Mouse (Mus musculus) neural tube, embryonic 10.5 days (tissue): ENCODE data around the gene Khsrp.
"Not testable (repeated sequence)": the region's sequence is repeated elsewhere in the genome, so short reads cannot be mapped to it uniquely, and the experiment has no call there.

Source experiments
- DNase-seq: peaks from one replicate; pipeline ENCODE4 v3.0.0-alpha.2; 2017; ENCODE audit warnings: low spot score; ENCODE audit errors: extremely low spot score

Khsrp gene

DNA sequence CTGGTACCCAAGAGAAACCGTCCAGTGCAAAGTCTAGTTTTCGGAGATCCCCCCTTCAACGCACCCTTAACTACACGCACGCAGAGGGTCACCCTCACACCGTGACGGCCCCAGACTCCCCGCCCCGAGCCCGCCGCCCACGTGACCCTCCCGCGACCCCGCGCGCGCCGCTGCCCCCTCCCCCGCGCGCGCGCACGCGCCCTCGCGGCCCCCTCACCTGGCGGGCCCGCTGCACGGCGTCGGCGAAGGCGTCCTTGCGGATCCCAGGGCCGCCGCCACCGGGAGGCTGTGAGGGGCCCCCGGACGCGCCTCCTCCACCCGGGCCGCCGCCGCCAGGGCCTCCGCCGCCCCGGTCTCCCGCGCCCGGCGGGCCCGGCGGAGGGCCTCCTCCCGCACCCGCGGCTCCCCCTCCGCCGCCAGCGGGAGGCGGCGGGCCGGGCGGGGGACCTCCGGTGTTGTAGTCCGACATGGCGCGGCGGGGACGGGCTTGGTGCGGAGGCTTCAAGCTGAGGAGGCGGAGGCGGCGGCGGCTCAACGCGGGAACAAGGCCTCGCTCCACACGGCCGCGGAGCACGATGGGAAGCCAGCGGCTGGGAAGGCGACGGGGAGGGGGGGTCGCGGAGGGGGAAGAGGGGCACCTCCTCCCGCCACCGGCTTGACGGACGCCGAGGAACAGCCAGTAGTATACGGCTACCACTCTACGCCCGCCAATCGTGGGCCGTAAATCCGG lies at the start of gene Khsrp:
Khsrp (minus strand) TSS at position 592 of the 730 bp plus-strand sequence.
- DNase-seq, result peak; percentile 66

DNA sequence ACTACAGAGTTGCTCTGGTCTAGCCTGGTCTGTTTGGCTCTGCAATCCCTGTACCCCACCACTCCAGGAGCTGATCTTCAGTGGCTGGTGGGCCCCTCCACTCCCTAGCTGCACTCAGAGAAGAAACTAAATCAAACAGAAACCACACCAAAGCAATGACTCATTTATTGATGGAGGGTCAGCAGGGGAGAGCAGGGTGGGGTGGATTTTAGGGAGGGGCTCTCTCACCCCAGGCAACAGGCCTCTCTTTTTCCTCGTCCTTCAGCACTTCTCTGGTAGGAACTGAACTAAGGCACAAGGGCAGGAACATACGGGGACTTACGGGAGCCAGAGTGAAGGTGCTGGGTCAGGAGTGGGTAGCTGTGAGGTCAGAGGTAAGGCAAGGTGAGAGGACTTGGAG lies 48.6 kb upstream of the Khsrp start:
- no peak for DNase-seq

- DNase-seq, result no peak
Measured at GRCm38 (mm10) chr17:57078336-57078735, 47.0 kb upstream of the Khsrp start, which contains the start of gene Dennd1c. Gene Dennd1c (minus strand): TSS chr17:57078514.

- DNase-seq, result no peak
Measured at GRCm38 (mm10) chr17:57076916-57077315, 45.6 kb upstream of the Khsrp start.

DNA sequence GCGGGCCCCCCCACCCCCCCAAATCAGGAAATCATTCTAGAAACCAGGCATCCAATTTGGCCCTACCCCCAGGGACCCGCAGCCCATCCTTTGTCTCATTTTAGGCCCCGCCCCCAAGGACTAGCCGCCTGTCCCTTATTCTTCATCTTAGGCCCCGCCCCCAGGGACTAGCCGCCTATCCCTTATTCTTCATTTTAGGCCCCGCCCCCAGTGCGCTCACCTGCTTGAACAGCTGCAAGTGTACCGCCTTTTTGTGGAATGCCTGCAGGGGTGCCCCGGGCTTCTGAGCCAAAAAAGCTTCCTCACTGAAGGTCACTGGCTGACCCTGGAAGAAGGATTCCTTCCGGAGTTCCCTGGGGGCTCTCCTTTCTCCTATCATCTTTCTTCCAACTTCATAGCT lies 39.4 kb upstream of the Khsrp start:
- peak; percentile 63 for DNase-seq

- peak; percentile 17 for DNase-seq
Measured at GRCm38 (mm10) chr17:57070272-57070671, 39.0 kb upstream of the Khsrp start.

DNA sequence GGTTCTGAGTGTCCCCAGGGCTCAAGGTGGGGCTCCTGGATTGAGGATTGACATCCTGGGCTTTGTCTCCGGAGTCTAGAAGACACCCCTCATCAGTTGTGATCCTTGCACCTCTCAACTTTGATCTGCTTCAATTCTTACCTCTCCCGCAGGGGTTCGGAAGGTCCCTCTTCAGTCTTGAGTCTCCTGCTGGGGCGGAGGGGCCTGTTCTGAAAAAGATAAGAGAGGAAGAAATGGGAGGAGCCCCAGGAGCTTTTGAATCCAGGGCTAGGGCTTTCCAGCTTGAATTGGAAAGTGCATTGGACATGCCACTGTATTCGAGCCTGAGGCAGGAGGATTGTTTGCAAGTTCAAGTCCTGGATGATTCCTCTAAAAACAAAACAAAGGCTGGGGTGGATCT lies 35.6 kb upstream of the Khsrp start:
- no peak for DNase-seq

GRCm38 (mm10) chr17:57063031-57063430 lies 31.7 kb upstream of the Khsrp start:
- no peak for DNase-seq

DNA sequence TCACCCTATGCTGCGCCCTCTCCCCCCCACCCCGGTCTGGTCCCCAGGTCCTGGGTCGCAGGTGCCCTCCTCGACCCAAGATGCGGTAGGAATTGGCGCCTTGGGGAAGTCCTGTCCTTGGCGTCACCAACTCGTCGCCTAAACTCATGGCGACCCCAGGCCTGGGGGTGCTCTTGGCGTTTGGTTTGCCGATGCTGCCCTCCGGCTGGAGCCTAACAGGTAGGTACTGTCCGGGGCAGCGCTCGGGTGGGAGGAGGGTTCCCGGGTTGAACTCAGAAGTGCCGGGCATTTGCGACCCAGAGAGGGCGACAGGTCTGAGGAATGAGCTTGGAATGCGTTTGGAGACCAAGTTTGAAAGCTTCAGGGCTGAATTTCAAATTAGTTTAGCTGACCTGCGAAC lies 31.2 kb upstream of the Khsrp start:
- DNase-seq, result no peak

DNA sequence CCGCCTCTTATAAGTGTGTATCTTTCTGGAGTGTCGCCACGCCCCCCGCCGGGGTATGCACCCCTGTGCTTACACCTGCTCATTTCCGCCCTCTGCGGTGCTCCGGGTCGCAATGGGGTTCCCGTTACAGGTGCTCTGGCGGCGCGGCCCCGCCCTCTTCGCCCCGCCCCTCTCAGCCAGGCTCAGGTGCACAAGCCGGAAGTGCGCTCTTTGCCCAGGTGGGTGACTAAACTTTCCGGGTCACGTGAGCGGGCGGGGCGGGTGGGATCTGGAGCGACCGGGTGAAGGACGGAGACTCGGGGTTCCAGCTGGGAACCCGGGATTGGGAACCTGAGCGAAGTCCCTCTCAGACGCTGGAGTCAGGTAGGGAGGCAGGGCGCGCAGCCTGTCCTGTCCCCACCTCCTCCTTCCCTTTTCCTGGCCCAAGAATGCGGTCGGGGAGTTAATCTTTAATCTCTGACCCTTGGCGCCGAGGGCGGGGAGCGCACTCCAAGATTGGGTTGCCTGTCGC lies 30.7 kb upstream of the Khsrp start:
- peak; percentile 24 for DNase-seq

DNA sequence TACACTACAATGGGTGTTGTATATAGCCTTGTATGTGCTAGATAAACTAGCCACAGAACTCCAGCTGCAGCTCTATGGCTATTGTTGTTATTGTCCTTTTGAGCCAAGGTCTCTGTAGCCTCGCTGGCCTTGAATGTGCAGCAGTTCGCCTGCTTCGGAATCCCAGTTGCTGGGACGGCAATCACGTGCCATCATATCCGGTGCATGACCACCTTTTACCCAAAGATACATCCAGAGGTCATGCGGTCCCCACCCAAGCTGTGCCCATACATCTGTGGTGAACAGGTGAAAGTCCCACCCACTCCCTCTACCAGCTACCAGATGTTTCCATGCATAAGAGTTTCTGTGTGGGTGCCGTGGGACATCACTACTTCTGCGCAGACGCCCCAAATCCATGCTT lies 29.7 kb upstream of the Khsrp start:
- DNase-seq, result peak; percentile 24

GRCm38 (mm10) chr17:57060231-57060801 lies 29.0 kb upstream of the Khsrp start:
- peak; percentile 94 for DNase-seq

- peak; percentile 85 for DNase-seq
Measured at GRCm38 (mm10) chr17:57059486-57059977, 28.2 kb upstream of the Khsrp start, which contains the start of gene Slc25a23. Gene Slc25a23 (minus strand): TSS chr17:57059863.

DNA sequence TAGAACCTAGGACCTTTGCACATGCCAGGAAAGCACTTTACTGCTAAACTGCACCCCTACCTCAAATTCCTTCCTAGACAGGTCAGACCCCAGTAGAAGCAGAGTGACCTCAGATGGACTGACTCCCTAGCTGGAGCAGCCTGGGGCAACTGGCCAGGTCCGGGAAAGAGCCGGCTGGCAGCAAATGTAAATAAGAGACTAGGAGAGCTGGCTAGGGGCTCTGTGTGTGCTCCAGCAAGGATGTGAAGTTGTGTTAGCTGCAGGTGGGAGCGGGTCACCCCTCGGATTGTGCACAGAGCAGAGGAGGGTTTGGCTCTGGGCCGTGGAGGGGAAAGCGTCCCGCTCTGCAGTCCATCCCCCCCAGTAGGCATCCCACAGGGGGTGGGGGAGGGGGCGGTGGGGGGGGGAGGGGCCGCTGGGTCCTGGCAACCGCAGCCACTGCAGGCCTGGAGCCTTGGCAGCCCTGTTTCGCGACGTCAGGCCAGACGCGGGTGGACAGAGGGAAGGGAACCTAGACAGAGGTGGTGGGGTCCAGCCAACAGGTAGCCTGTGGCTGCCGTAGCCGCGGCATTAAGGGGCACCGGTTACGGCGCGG lies 27.7 kb upstream of the Khsrp start, which contains the start of gene Crb3:
Crb3 (plus strand) TSS at position 215 of the 595 bp plus-strand sequence.
- peak; percentile 32 for DNase-seq

DNA sequence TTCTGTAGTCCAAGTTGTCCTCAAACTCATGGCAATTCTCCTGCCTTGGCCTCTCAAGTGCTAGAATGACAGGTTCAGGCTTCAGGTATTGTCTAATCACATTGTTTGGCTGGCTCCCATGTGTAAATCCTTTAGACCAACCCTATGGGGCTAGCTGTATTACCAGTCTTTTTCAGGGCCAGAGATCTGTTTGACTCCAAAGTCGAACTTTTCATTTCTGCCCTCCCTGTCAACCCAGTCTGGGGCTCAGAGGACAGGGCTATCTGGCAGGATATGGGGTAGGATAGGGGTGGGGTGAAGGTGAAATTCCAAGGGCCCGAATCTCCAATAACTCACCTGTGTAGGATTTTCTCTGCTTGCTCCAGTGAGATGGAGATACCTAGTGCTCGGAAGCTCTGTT lies 24.9 kb upstream of the Khsrp start:
- no peak for DNase-seq

DNA sequence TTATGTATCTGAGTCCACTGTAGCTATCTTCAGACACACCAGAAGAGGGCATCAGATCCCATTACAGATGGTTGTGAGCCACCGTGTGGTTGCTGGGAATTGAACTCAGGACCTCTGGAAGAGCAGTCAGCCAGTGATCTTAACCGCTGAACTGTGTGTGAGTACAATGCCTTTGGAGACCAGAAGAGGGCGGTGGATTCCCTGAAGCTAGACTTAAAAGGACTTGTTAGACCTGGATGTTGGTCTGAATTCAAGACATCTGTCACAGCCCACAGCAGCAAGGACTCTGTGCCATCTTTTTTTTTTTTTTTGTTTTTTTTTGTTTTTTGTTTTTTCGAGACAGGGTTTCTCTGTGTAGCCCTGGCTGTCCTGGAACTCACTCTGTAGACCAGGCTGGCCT lies 20.4 kb upstream of the Khsrp start:
- not testable (repeated sequence) for DNase-seq

- DNase-seq, result no peak
Measured at GRCm38 (mm10) chr17:57048816-57049215, 17.5 kb upstream of the Khsrp start.

GRCm38 (mm10) chr17:57047406-57047805 lies 16.1 kb upstream of the Khsrp start:
- DNase-seq, result no peak

DNA sequence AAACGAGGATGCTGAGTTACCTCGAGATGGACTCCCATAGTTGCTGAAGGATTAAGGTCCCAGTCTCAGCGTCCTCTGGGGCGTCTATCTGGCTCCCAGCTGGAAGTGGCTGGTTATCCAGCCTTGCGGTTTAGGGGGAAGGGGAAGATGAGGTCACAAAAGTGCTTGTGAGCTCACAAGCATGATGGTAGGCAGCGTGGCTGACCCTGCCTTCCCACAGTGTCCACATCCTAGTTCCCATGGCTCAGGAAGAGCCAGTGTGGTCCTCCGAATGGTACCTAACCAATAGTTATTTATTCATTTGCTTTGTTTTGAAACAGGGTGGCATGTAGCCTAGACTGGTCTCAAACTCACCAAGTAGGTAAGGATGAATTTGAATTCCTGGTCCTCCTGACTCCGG lies 10.2 kb upstream of the Khsrp start, which contains the start of gene Slc25a41:
Slc25a41 (minus strand) TSS at position 101 of the 400 bp plus-strand sequence.
- DNase-seq, result no peak

- DNase-seq, result no peak
Measured at GRCm38 (mm10) chr17:57038978-57039377, 7.7 kb upstream of the Khsrp start.

DNA sequence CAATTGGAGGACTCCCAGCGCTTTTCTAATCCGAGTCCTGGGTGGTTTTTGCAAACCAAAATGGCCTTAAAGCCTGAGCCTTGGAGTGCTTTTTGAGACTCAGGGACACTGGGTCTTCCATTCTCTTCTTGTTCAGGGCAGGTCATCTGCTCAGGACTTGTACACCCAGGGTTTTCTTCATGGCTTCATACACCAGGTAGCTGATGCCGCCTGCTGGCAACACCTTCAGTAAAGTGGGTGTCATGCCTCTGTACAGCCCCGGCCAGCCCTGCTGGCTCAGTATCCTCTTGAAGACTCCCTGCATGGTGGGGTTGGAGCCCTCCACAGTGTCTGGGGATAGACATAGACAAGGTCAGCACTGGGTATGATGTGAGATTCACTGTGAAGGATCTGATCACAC lies 1.5 kb upstream of the Khsrp start:
- no peak for DNase-seq
